Mouse (Mus musculus): ENCODE measurements around the gene Gm10135.

The Gm10135 gene

DNA sequence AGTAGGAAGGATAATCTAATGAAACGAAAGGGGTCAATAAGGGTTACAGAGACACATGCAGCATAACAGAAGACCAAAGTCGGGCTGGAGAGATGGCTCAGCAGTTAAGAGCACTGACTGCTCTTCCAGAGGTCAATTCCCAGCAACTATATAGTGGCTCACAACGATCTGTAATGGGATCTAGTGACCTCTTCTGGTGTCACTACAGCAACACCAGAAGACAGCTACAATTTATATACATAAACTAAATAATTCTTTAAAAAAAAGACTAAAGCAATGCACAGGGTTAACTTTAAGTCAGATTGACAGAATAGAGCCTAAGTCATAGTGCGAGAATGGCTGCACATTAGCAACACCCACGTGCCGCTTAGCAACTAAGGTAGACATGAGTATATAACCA lies 14.4 kb downstream of the Gm10135 start:
- DNase-seq, result no peak

DNA sequence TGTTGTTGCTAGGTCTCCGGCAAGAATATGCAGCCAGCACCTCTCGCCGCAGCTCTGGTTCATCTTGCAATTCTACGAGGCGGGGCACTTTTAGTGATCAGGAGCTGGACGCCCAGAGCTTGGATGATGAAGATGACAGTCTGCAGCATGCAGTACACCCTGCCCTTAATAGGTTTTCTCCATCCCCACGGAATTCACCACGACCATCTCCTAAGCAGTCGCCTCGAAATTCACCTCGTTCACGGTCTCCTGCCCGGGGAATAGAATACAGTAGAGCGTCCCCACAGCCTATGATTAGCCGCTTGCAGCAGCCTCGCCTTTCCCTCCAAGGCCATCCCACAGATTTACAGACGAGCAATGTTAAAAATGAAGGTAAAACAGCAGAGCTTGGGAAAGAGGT lies 17.2 kb downstream of the Gm10135 start:
- no peak for DNase-seq

DNA sequence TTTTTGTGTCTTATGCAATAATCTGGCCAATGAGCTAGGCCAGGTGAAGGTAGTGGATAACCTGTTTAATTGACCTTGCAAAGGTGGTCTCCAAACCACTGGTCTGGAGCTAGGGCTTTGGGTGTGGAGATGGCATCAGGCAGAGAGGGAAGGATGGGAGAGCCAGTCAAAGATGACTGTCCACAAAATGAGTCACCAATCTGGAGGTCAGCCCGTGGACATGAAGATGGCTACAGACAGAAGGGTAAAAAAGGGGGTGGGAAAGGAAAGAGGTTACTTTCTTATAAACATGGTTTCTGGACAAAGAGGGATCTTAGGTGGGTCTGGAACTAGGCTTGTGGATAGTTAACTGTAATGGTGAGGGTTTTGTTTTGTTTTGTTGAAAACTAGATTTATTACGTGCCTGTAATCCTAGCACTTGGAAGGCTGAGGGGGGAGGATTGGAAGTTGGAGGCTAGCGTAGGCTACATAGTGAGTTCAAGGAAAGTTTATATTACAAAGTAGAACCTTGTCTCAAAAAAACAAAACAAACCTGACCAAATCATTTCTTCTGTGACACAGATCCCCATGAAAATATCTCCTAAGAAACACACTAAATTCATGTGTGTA lies 20.4 kb downstream of the Gm10135 start:
- DNase-seq, result no peak

DNA sequence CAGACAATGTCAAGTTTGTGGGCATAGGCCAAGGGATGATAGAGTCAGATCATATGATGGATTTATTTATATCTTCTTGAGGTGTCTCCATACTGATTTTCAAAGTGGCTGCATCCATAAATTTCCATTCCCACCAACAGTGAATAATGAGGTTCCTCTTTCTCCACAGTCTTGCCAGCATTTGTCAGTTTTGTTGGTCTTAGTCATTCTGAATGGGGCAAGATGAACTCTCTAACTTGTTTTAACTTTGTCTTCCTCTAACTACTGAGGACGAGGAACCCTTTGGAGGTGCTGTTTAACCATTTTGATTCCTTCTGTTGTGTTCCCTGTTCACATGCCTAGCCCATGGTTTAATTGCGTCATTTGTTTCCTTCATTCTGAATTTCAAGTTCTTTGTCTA lies 24.2 kb downstream of the Gm10135 start:
- DNase-seq, result no peak

DNA sequence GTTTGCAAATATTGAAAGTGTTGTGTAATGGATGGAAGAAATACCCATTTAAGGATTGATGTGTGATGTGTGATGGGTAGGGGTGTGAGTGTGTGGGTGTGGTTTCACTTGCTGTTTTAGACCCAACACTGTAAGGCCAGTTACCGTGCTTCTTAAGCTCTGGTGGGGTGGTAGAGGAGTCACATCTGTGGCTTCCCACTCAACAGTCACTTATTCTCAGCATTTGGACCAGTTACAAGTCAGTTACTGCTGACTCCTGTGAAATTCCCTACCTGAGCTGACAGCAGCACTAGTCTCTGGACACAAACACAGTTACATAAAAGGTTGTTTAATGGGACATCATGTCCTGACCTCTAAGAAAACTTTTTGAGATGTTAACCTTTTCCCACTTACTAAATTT lies 26.4 kb downstream of the Gm10135 start:
- no peak for DNase-seq

DNA sequence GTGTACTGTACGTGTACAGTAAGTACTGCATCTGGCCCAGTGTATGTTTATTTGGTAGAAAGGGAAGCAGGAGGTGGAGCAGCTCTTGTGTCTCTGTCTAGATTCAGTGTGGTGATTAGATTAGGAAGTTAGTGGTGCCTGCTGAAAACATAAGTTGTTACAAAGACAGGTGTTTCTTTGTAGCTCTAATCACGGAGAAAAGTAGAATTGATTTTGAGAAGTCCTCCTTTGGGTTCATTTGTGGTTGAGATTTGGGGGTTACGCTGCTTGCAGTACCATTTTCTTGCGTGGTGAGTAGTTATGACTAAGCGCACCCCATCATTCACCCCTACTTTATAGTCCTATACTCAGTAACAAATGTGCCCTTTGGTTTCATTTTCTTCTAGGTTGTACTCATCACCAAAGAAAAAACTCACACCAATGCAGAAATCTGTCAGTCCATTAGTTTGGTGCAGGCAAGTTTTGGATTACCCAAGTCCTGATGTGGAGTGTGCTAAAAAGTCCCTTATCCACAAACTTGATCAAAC lies 33.5 kb downstream of the Gm10135 start:
- DNase-seq, result no peak

DNA sequence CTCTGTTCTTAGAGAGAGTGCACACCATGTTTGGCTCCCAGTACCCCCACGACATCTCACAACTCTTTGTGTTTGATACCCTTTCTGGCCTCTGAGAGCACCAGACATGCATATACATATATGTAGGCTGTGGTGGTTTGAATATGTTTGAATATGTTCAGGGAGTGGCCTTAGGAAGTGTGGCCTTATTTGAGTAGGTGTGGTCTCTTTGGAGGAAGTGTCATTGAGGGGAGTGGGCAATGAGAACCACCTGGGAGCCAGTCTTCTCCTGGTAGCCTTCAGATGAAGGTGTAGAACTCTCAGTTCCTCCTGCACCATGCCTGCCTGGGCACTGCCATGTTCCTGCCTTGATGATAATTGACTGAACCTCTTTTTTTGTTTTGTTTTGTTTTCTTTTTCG lies 35.2 kb downstream of the Gm10135 start:
- no peak for DNase-seq

DNA sequence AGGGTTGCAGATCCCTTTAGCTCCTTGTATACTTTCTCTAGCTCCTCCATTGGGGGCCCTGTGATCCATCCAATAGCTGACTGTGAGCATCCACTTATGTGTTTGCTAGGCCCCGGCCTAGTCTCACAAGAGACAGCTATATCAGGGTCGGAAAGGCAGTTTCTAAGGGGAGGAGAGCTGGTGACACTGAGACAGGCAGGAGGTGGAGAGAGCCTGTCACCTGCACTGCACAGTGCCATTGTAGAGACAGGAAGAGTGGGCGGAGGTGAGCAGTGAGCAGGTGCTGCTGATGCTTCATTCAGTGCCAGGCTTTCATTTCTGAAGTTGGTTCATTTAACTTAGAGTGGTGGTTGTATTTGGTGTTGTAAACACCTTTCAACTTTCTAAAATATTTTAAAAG lies 36.1 kb downstream of the Gm10135 start:
- peak; percentile 9 to 19 for DNase-seq

DNA sequence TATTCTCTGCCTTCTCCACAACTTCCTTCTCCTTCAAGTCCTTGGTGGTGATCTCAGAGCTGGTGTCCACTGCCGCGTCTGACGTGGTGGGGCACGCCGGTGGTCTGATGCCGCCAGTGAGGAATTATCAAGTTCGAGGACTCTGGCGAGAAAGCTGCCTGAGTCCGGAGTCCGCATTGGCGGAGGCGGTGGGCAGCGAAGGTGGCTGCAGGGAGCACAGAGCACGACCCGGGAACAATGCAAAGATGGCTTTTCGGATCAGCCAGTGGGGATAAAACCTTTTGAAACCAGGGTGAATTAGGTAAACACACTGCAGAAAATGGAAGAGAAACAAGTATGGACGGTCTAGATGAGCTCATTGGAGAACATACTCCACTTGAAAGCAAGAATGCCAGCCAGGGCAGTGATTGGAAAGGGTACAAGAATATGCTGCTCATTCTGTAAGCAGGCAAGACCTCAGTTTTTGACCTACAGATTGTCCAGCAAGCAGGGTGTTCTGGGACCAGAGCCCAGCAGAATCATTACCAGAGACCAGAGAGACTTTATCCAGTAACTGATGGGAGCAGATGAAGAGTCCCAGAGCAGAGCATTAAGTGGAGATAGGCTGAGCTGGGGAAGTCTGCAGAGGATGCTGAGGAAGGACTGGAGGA lies 41.4 kb downstream of the Gm10135 start:
- DNase-seq, result no peak

DNA sequence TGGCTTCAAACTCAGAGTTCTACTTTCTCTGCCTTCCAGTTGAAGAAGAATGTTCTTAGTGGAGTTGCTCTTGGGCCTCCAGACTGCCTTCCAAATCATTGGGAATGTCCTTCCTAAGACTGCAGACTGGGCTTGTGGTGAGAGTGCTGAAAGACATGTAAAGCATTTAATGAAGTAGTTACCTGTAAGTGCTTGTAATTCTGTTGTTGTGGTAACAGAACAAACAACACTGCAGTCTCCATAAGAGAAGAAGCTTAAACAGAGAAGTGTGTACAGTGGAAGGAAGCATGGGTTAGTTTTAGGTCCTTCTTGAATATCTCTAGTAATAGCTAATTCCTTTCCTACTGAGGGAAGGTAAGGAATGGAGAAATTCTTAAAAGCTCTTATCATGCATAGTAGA lies 47.4 kb downstream of the Gm10135 start:
- DNase-seq, result no peak

DNA sequence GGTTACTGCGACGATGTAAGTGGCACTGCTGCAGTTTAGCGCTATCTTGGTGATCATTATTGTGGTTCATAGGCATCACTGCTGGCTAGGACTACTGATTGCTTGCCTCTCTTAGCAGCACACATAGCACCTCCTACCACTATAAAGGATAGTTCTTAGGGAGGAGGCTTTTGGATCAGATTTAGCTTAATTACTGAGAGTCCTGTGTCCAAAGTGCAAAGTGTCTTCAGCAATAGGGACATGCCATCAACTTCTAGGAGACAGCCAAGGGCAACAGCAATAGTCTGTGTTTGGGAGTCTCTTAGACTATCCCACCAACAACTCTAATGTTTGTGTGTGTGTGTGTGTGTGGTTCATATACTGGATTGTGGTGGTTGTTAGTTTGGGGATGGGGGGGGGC lies 51.7 kb downstream of the Gm10135 start:
- no peak for DNase-seq

DNA sequence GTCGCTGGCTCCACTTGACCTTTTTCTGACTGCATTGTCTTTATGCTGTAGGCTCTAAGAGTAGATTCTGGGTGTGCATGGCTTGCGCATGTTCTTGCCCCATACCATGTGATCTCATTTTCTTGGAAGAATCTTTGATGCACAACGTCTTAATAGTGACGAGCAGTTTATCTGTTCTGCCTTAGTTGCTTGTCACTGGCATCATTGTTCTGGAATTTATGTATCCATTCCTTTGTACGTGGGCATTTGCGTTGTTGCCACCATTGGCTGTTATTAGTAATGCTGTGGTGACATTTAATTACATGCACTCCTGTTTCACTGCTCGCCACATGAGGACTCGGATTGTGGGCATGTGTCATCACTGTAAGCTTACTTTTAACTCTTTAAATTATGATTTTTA lies 53.3 kb downstream of the Gm10135 start:
- no peak for DNase-seq

DNA sequence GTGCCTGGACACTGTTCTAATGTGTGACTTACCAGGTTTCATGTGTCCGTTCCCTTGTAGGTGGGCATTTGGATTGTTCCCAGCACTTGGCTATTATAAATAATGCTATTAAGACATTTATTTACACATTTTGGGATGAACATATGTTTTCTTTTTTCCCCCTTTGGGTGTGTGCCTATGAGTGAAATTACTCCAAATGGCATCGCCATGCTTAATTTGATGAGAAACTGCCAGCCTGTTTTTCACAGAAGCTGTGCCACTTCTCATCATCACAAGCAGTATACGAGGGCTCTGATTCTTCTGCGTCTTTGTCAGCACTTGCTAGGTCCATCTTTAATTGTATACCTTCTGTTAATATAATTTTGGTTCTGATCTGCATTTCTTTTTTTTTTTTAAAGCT lies 54.1 kb downstream of the Gm10135 start:
- no peak for DNase-seq

DNA sequence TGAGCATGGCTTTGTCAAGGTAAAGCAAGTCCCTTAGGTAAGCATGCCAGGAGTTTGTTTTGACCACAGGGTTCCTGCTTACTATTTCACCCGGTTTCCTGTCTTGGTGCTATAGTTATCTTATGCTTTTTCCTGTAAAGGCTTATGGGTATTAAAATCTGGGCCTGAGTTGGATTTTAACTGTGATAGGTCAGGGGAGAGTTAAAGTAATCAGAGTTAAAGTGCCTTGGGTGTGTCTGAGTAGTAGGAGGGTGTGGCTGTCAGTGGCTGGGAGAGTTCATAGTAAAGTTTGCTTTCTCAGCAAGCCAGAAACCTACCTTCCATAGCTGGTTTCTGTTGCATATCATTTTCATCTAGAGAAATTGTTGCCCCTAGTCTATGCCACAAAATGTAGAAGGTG lies 57.7 kb downstream of the Gm10135 start:
- no peak for DNase-seq

DNA sequence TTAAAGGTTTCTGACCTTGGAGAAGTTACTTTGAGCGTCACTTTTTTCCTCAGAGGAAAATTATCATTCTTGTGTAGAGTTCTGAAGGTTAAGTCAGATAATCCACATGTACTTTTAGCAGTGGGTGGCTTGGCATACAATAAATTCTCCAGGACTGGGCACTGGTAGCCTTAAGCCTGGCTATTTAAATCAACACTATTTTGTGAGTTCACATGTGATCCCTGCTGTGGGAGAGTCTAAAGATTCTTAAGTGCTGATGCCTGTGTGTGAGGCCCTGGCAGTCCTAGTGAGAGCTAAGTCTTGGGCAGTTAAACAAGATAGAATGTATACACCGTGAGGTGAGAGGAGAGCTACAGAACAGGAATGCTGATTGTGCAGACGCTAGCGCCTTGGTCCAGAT lies 58.5 kb downstream of the Gm10135 start:
- DNase-seq, result no peak
